Mouse (Mus musculus) embryo, embryonic 10.5 days (tissue): ENCODE measurements around the gene Gse1.
A peak's percentile ranks its signal among the peaks of the same experiment; 100 is the strongest.

Source experiments
- DNase-seq: peaks from one replicate; pipeline ENCODE4 v3.0.0-alpha.2; 2015; ENCODE audit warnings: low spot score

The Gse1 gene

DNA sequence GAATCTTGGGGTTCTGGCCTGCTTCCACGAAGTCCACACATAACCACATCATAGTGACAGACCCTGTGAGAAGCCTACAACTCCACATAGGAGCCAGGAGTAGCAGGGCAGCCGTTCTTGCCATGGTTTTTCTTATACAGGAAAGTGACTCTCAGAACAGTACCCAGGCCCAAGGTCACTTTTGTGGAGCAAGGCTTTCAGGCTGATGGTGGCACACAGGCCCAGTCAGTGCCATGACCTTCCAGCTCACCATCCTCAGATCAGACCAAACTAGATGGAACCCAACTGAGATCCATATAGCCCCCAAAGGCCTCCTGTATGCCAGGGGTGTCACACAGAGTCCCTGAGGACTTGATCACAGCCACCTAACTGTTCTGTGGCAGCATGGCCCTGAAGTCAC is 223.9 kb downstream of the Gse1 start:
- DNase-seq: no peak

GRCm38 (mm10) chr8:120454404-120454803 is 226.1 kb downstream of the Gse1 start:
- DNase-seq: no peak

DNA sequence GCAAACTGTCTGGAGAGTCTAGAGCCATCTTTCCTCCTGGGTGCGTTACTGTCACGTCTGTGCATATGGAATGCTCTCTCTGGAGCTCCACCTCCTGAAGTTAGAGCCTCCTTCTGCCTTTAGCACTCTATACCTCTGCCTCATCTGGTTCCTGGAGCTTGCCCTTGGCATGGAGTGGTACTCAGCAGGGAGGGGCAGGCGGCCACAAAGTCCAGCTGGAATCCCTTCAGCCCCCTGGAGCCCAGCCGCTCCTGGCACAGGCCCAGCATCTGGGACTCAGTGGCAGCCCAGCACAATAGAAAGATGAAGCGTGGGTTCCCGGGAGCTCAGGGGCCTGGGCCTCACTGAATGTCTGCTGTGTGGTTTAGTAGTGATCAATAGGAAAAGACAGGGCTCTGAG is 232.1 kb downstream of the Gse1 start:
- DNase-seq: no peak

GRCm38 (mm10) chr8:120462119-120462551 is 233.9 kb downstream of the Gse1 start:
- DNase-seq: no peak

DNA sequence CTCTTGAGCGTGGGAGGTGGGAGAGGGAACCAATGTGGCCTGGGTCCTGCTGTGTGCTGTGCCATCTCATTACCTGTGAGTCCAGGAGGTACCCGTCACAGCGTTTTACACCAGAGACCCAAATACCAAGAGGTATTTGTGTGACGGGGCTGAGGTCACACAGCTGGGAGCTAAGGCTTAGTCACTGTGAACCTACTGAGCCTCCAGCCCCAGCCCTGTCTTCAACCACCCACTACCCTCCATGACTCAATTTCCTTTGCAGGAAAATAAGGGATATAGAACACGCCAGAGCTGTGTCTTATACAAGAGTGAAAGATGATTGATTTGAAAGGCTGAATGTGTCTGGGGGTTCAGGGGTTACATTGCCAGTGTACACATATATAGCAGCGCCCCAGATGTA is 234.4 kb downstream of the Gse1 start:
- no peak for DNase-seq

GRCm38 (mm10) chr8:120463918-120464584 is 235.8 kb downstream of the Gse1 start:
- no peak for DNase-seq

GRCm38 (mm10) chr8:120464585-120464937 is 236.3 kb downstream of the Gse1 start:
- no peak for DNase-seq

- no peak for DNase-seq
Observed at GRCm38 (mm10) chr8:120465710-120466109, 237.5 kb downstream of the Gse1 start.

DNA sequence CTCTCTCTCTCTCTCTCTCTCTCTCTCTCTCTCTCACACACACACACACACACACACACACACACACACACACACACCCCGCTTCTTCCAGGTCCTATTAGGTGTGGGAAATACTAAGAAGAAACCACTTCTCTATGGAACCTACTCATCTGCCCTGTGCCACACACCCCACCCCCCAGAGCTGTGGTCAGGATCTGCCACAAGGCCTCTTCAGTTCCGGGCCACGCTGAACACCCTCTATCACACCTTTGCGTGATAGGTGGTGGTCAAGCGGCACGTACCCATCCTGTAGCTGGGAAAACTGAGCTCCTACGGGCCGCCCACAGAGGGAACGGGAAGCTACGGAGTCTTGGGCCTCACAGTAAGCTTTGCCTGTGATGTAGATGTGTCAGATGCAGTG is 238.0 kb downstream of the Gse1 start:
- DNase-seq: no peak

GRCm38 (mm10) chr8:120467598-120467997 is 239.3 kb downstream of the Gse1 start:
- no peak for DNase-seq

GRCm38 (mm10) chr8:120470170-120470569 is 241.9 kb downstream of the Gse1 start:
- DNase-seq: no peak

DNA sequence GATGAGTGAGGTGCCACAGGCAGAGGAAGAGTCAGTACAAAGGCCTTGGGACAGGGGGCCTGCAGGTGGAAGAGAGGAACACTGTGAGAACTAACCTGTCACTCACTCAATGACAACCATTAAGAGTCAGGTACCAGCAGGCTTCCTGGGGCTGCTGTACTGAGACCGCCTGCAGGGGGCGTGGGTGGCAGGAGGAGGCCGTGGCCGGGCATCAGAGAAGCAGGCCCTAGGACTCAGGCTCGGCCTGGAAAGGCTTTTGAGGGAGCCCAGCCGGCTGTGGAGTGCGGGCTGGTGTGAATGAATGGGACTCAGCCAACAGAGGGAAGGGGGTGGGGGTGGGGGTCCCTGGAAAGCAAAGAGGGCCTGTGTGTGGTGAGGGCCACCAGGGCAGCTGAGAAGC is 242.9 kb downstream of the Gse1 start:
- DNase-seq: peak; percentile 69

- no peak for DNase-seq
Observed at GRCm38 (mm10) chr8:120471752-120472151, 243.5 kb downstream of the Gse1 start.

DNA sequence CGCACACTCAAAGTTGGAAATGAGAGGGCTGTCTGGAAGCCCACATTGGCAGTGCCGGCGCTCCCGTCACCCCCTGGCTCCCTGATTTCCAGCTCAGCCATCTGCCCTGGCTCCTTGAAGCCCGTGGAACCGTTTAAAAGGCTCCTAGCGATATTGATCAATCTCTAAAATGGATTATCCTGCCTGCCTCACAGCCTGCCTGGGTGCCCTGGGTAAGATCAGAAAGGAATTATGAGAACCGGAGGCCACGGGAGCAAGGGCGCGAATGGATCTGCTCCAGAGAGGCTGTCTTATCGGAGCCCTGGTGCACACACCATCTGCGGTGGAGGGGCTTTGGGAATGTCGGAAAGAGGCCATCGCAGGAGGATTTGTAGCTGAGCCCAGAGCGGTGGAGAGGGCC is 244.0 kb downstream of the Gse1 start:
- DNase-seq: peak; percentile 45

DNA sequence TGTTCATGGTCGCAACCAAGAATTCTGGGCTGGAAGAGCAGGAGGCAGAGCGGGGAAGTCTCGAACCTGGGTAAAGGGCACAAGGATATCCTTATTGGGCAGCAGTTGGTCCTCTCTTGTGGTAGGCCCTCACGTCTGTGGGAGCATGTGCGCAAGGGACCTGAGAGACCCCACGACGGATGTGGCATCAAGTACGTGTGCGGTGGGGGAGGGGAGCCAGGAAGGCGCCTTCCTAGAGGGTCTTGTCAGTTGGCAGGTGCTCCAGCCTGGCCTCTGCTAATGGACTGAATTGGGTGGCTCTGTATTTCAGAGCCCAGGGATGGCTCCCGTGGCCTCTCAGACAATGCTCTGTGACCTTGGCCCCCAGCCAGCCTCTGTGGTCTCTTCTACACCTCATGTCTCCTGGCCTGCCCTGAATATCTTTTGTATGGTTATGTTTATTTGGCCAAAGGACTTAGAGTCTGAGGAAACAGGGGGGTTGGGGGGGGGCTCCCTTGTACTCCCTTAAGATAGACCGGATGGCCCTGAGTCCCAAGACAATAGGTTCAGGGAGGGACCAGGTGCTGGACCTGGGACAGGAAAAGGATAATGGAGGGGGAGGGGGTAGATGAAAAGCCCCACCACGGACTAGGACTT is 245.6 kb downstream of the Gse1 start:
- no peak for DNase-seq

- DNase-seq: no peak
Observed at GRCm38 (mm10) chr8:120474496-120475235, 246.4 kb downstream of the Gse1 start.

DNA sequence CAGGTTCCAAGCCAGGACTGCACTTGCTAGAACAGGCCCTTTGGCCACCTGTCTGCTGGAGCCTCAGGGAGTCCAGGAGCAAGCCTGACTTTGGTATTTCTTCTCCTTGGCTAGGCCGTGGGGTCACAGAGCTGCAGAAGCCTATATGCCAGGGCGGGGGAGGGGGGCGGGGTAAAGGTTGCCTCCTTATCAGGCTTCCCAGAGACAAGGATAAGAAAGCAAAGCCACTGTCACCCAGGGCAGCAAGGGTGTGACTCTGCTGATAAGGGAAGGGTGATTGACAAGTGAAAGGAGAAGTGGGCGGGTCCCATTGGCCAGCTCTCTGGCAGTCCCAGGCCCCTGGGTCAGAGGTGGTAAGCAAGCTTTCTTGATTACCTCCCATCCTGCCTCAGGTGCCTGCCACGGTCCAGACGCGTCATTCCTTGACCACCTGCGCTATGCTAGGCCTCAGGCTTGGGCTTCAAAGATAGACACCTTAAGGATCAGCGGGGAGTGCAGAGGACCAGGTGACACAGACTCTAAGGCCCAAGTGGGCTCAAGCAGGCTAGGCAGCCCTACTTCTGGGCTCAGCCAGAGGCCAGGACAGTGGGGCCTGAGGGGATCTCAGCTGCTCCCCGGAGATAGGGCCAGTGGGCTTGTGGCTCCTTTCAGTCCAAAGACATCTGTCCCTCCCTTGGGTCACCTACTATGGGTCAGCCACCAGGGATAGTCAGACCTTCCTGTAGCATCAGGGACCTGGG is 247.4 kb downstream of the Gse1 start:
- DNase-seq: no peak

GRCm38 (mm10) chr8:120476711-120477575 is 248.7 kb downstream of the Gse1 start:
- DNase-seq: peak; percentile 50

DNA sequence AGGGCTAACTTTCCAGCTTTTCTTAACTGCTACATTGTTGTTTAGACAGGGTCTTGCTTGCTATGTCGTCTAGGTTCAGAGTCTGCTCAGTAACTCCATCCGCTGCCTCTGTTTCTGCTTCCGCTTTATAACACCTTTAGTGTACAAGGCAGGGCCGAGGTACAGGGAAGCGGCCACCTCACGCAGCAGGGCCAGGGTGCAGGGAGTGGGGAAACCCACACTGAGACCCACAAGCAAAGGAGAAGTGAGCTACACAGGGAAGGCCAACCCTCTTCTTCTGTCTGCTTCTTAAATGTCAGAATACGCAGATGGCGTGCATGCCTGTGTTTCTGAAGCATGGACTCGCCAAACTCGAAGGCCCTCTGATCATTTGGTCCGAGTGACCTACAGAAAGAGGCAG is 250.5 kb downstream of the Gse1 start:
- no peak for DNase-seq

DNA sequence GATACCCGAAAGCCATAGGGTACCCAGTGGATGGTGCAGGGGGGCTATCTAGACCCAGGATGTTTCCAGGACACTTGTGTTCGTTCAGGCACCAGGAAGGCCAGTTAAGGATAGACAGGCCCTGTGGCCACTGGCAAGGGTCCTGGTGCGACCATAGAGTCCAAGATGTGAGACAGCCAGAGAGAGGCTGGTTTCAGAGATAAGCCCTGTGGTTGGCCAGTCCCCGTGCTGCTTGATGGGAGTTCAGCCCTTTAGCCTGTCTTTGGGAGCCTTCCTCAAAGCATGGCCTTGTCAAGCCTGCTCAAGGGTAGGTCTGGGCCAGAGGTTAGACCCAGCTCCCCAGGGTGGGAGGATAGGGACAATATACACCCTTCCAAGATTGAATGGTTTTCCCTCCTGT is 251.4 kb downstream of the Gse1 start:
- no peak for DNase-seq

DNA sequence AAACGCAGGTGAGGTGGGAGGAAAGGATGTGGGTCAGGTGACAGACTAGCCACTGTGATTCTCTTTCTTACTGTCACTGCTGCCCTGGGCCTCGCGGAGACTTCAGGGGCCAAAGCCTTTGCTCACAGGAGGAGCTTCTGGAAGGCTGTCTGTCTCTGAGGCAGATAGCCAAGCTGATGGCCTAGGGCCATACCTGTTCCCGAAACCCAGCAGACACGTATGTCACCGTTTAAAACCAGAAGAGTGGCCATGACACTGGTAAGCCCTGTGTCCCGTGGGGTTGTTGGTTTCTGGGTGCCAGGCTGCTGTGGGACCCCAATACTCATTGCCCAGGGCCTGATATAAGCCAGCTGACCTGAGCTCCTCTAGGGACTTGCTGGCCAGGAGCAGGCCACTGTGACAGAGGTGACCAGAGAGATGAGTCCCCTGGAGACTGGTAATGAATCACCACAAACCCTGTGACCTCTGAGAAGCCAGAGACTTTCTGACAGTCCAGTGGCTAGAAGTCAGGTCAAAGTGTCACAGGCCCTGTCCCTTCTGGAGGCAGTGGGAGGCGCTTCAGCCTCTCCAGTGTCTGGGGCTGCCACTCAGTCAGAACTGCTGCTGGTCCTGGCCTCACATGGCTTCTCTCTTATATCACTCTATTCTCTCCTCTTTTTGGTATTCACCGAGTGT is 253.9 kb downstream of the Gse1 start:
- no peak for DNase-seq
